Mouse (Mus musculus) spleen, embryonic (tissue): ENCODE results near the gene Fam214a.

Experiments used
- CTCF ChIA-PET: fragments of 350-600 bp; sonication (Branson Sonifier 250); formaldehyde crosslinking; loops from one replicate; lab custom pipeline; 2022; lab: Charles Lee

Gene Fam214a

GRCm38 (mm10) chr9:75071029-75071705 is 118.5 kb downstream of the Fam214a start:
- CTCF ChIA-PET = interaction anchor here (1.1 kb wide), 1 partner anchor 33 kb away, joined by 3 read pairs; no protein-coding TSS in a partner anchor

DNA sequence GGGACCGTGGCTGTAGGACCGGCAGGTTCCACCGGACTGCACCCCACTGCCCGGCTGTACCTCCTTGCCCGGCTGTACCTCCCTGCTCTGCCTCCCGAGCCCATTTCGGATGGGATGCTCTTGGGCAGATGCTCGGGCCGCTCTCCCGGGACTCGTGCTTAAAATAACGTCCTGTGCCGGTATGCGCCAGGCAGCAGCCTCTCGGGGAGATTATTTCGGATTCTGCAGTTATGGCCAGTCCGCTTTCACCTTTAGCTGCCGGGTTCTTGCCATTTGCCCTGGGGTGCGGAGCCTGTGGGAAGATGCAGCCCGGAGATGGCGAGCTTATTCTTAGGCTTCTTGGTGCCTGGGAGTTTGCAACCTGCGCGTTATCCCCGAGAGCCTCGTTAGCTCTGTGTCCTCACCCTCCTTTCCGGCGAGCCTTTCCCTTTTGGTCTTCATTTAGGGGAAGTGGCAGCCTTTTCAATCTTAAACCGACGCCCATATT is 119.1 kb downstream of the Fam214a start:
- CTCF ChIA-PET = no interaction called here

GRCm38 (mm10) chr9:75072361-75072760 is 119.7 kb downstream of the Fam214a start:
- CTCF ChIA-PET = no interaction called here

GRCm38 (mm10) chr9:75077191-75077590 is 124.5 kb downstream of the Fam214a start:
- CTCF ChIA-PET = interaction anchor here (0.6 kb wide), 1 partner anchor 65 kb away, joined by 3 read pairs; no protein-coding TSS in a partner anchor
